Comparison of ENCODE assay signal across 8 mouse cellular contexts in the genomic region with DNA sequence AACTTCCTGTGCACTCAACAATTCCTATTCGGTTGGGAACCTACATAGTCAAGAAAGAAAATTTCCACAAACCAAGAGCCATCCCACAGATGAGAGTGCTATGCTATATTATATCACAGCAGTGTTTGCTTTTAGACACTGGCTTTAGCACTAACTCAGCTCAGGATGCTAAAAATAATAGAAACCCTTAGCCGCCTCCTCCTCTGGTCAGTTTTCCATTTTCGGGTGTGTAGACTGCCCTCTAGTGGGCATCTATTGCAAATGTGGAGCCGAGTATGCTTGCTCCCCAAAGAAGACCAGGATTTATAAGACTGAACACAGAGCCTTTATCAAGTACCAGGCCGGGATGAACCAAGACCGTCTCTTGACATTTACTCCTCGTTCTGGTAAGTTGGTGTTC.
DNase-seq lines count a peak whose midpoint lies in the region; ATAC-seq lines count a peak whose summit lies in the region.

No protein-coding gene starts in this region.

- H3K4me1 ChIP-seq in hindbrain, embryonic 11.5 days (replicated peaks; ENCODE audit: control insufficient read depth, insufficient read depth, low read length), result no peaks in the 10 kb centered on the region
- no peaks in the 10 kb centered on the region for H3K4me1 ChIP-seq in midbrain, embryonic 12.5 days

- no peak overlapping the region for H3K4me3 ChIP-seq in hindbrain, embryonic 11.5 days (ENCODE audit: low read depth, low read length)
- no peak overlapping the region for H3K4me3 ChIP-seq in midbrain, embryonic 12.5 days

- no peak; the same call in 1 of the 2 replicates for ATAC-seq in hindbrain, embryonic 11.5 days (ENCODE audit: low FRiP score)
- peak; percentile 54; the same call in 1 of the 2 replicates for ATAC-seq in midbrain, embryonic 12.5 days (ENCODE audit: low FRiP score, low read depth)

- DNase-seq in left cerebral cortex, adult 11 months (ENCODE audit: low spot score), result peak; percentile 37
- DNase-seq in left cerebral cortex, adult 8-10 months (ENCODE audit: low spot score in 2 of 2), result no peak
- DNase-seq in cerebellum, postnatal 10 days, result peak; percentile 62 to 76
- DNase-seq in hindbrain, embryonic 11.5 days (ENCODE audit: low spot score), result peak; percentile 79
- peak; percentile 47 to 49 for DNase-seq in left cerebral cortex, adult 18-20 months (ENCODE audit: low spot score in 2 of 2)
- peak; percentile 23 for DNase-seq in yolk sac, embryonic 10.5 days (ENCODE audit: low spot score)
- no peak for DNase-seq in urinary bladder, adult 2 months (ENCODE audit: low spot score)

- H3K36me3 ChIP-seq in hindbrain, embryonic 11.5 days (ENCODE audit: control insufficient read depth, insufficient read depth, low read length), result no peaks in the 10 kb centered on the region
- no peaks in the 10 kb centered on the region for H3K36me3 ChIP-seq in midbrain, embryonic 12.5 days

- no peak overlapping the region for H3K27ac ChIP-seq in hindbrain, embryonic 11.5 days (ENCODE audit: low read depth, low read length)
- no peak overlapping the region for H3K27ac ChIP-seq in midbrain, embryonic 12.5 days (replicated peaks)

- no peak overlapping the region for H3K4me2 ChIP-seq in hindbrain, embryonic 11.5 days (replicated peaks; ENCODE audit: low read depth, low read length)
- no peak overlapping the region for H3K4me2 ChIP-seq in midbrain, embryonic 12.5 days (replicated peaks)

- H3K9ac ChIP-seq in hindbrain, embryonic 11.5 days (ENCODE audit: low read depth, low read length), result no peak overlapping the region
- no peak overlapping the region for H3K9ac ChIP-seq in midbrain, embryonic 12.5 days (replicated peaks)

- H3K9me3 ChIP-seq in hindbrain, embryonic 11.5 days (ENCODE audit: control insufficient read depth, low read length), result no peaks in the 10 kb centered on the region
- H3K9me3 ChIP-seq in midbrain, embryonic 12.5 days, result no peaks in the 10 kb centered on the region

- no peaks in the 10 kb centered on the region; the same call in 1 of the 2 replicates for H3K27me3 ChIP-seq in hindbrain, embryonic 11.5 days (ENCODE audit: control insufficient read depth, insufficient read depth, low read length)
- peaks cover 11% of the 10 kb centered on the region for H3K27me3 ChIP-seq in midbrain, embryonic 12.5 days

- 42% methylated on average over 7 of the region's 7 CpGs for WGBS in hindbrain, embryonic 11.5 days
- WGBS in midbrain, embryonic 12.5 days, result 36% methylated on average over 7 of the region's 7 CpGs

Comparison
In these comparisons a context has a peak if more than half of its experiments do, and no peak if none do; other contexts are left out.
1. DNase-seq: peak in left cerebral cortex, adult 11 months (single experiment), cerebellum, postnatal 10 days (2 of 2), hindbrain, embryonic 11.5 days (single experiment), left cerebral cortex, adult 18-20 months (2 of 2) and yolk sac, embryonic 10.5 days (single experiment); none in left cerebral cortex, adult 8-10 months (0 of 2) and urinary bladder, adult 2 months (single experiment).